Mouse (Mus musculus) megakaryocyte, embryonic 14.5 days (primary cell): ENCODE results near the gene Iqch. TPM values are rescaled to one million over a fixed set of nuclear protein-coding genes. Genes with fewer than 3 reads are reported as not detected.

Experiments used
- H3K27me3 ChIP-seq: replicated peaks from 2 replicates; pipeline ENCODE3; 2012; ENCODE audit warnings: inconsistent platforms
- H3K36me3 ChIP-seq: replicated peaks from 2 replicates; pipeline ENCODE3; 2012; ENCODE audit warnings: low read length, inconsistent platforms, mixed read lengths
- H3K4me1 ChIP-seq: 2 replicates; pipeline ENCODE4 v1.6.1; 2012; ENCODE audit warnings: inconsistent platforms
- H3K4me3 ChIP-seq: replicated peaks from 2 replicates; pipeline ENCODE3; 2012; ENCODE audit warnings: moderate library complexity, mild to moderate bottlenecking, inconsistent platforms
- H3K9me3 ChIP-seq: 2 replicates; pipeline ENCODE4 v1.6.1; 2012; ENCODE audit warnings: inconsistent platforms
- FLI1 ChIP-seq: IDR thresholded peaks from 2 replicates; pipeline ENCODE4 v1.6.1; 2012; ENCODE audit warnings: low read length, inconsistent platforms, mixed read lengths
- GATA1 ChIP-seq: IDR thresholded peaks from 3 replicates; pipeline ENCODE4 v1.6.1; 2012; ENCODE audit warnings: mixed read lengths, low read length, inconsistent platforms, borderline replicate concordance
- polyA plus RNA-seq: library from polyadenylated mRNA; stranded (reverse); fragments of >175 nt; gene quantifications from 2 replicates; pipeline ENCODE4 v1.2.3, GENCODE M21; 2012; ENCODE audit warnings: low replicate concordance; ENCODE audit not compliant: insufficient read depth

Gene Iqch
- polyA plus RNA-seq, 1 experiment, result not detected

GRCm38 (mm10) chr9:63399463-63399815 is 202.9 kb downstream of the Iqch start:
- no peaks in the 10 kb centered on the region for H3K9me3 ChIP-seq
- H3K27me3 ChIP-seq, result no peaks in the 10 kb centered on the region
- H3K4me1 ChIP-seq, result peaks cover 19% of the 10 kb centered on the region
- peak overlapping the region; percentile 94 for H3K4me3 ChIP-seq
- H3K36me3 ChIP-seq, result peaks cover 4% of the 10 kb centered on the region
- TF ChIP-seq GATA1 (no peak), FLI1 (no peak)

GRCm38 (mm10) chr9:63398611-63399462 is 203.5 kb downstream of the Iqch start, which contains the start of gene 2300009A05Rik:
Gene 2300009A05Rik (minus strand): TSS chr9:63399246.
- Histone ChIP-seq H3K4me1 (peaks cover 19% of the 10 kb centered on the region), H3K4me3 (peak within 1 kb of the TSS; percentile 94), H3K36me3 (peaks cover 5% of the 10 kb centered on the region), H3K27me3 (no peaks in the 10 kb centered on the region), H3K9me3 (no peaks in the 10 kb centered on the region)
- TF ChIP-seq FLI1 (no peak), GATA1 (no peak)

- no peaks in the 10 kb centered on the region for H3K9me3 ChIP-seq
- H3K4me1 ChIP-seq, result peaks cover 19% of the 10 kb centered on the region
- peaks cover 5% of the 10 kb centered on the region for H3K36me3 ChIP-seq
- no peak overlapping the region for H3K4me3 ChIP-seq
- no peaks in the 10 kb centered on the region for H3K27me3 ChIP-seq
- TF ChIP-seq GATA1 (no peak), FLI1 (no peak)
These were observed 206.7 kb downstream of the Iqch start for GRCm38 (mm10) chr9:63395612-63396011.

- Histone ChIP-seq H3K27me3 (no peaks in the 10 kb centered on the region), H3K36me3 (peaks cover 5% of the 10 kb centered on the region), H3K4me3 (no peak overlapping the region), H3K4me1 (peaks cover 4% of the 10 kb centered on the region; the same call in 1 of the 2 replicates), H3K9me3 (no peaks in the 10 kb centered on the region)
- TF ChIP-seq GATA1, result no peak
- no peak for TF ChIP-seq FLI1
These were observed 211.0 kb downstream of the Iqch start for GRCm38 (mm10) chr9:63391307-63391706.

- TF ChIP-seq GATA1 (no peak), FLI1 (no peak)
- no peaks in the 10 kb centered on the region for H3K9me3 ChIP-seq
- peaks cover 3% of the 10 kb centered on the region for H3K27me3 ChIP-seq
- no peak overlapping the region for H3K4me3 ChIP-seq
- H3K4me1 ChIP-seq, result peaks cover 20% of the 10 kb centered on the region
- H3K36me3 ChIP-seq, result no peaks in the 10 kb centered on the region
These were observed 219.5 kb downstream of the Iqch start for GRCm38 (mm10) chr9:63382761-63383160.

- TF ChIP-seq GATA1, result no peak
- TF ChIP-seq FLI1, result no peak
- Histone ChIP-seq H3K4me1 (peaks cover 40% of the 10 kb centered on the region), H3K36me3 (peaks cover 3% of the 10 kb centered on the region), H3K9me3 (no peaks in the 10 kb centered on the region), H3K27me3 (peaks cover 3% of the 10 kb centered on the region), H3K4me3 (no peak overlapping the region)
These were observed 222.0 kb downstream of the Iqch start for GRCm38 (mm10) chr9:63380326-63380725.

GRCm38 (mm10) chr9:63378174-63378573 is 224.1 kb downstream of the Iqch start:
- Histone ChIP-seq H3K4me3 (peak overlapping the region; percentile 99), H3K9me3 (no peaks in the 10 kb centered on the region), H3K27me3 (no peaks in the 10 kb centered on the region), H3K36me3 (peaks cover 25% of the 10 kb centered on the region), H3K4me1 (peaks cover 56% of the 10 kb centered on the region)
- TF ChIP-seq GATA1 (no peak), FLI1 (no peak)

- TF ChIP-seq FLI1 (no peak), GATA1 (no peak)
- no peaks in the 10 kb centered on the region for H3K9me3 ChIP-seq
- H3K27me3 ChIP-seq, result no peaks in the 10 kb centered on the region
- H3K36me3 ChIP-seq, result peaks cover 28% of the 10 kb centered on the region
- peak within 1 kb of the TSS; percentile 99 for H3K4me3 ChIP-seq
- H3K4me1 ChIP-seq, result peaks cover 53% of the 10 kb centered on the region
These were observed 224.8 kb downstream of the Iqch start, which contains the start of gene Map2k5 for GRCm38 (mm10) chr9:63377270-63378142. Gene Map2k5 (minus strand): TSS chr9:63377902.

- no peaks in the 10 kb centered on the region for H3K9me3 ChIP-seq
- no peaks in the 10 kb centered on the region for H3K27me3 ChIP-seq
- peaks cover 67% of the 10 kb centered on the region for H3K36me3 ChIP-seq
- TF ChIP-seq GATA1 (no peak), FLI1 (no peak)
- peaks cover 41% of the 10 kb centered on the region for H3K4me1 ChIP-seq
- H3K4me3 ChIP-seq, result no peak overlapping the region
These were observed 229.0 kb downstream of the Iqch start for GRCm38 (mm10) chr9:63373315-63373714.

GRCm38 (mm10) chr9:63372541-63372940 is 229.8 kb downstream of the Iqch start:
- Histone ChIP-seq H3K27me3 (no peaks in the 10 kb centered on the region), H3K9me3 (no peaks in the 10 kb centered on the region), H3K4me3 (no peak overlapping the region), H3K36me3 (peaks cover 74% of the 10 kb centered on the region), H3K4me1 (peaks cover 45% of the 10 kb centered on the region)
- TF ChIP-seq GATA1 (no peak), FLI1 (no peak)

Other genes starting within 250 kb of the Iqch start
- 31.6 and 47.6 TPM in 2 replicates for gene Map2k5, start 224.6 kb downstream of the Iqch start, polyA plus RNA-seq
- 54.9 and 58.0 TPM in 2 replicates for gene 2300009A05Rik, start 203.2 kb downstream of the Iqch start, polyA plus RNA-seq
- gene Aagab, start 167 bp upstream of the Iqch start, polyA plus RNA-seq, result 1.3 and 4.4 TPM in 2 replicates
- 2.8 and 5.9 TPM in 2 replicates for gene Smad3, start 155.5 kb upstream of the Iqch start, polyA plus RNA-seq